In the genomic region with DNA sequence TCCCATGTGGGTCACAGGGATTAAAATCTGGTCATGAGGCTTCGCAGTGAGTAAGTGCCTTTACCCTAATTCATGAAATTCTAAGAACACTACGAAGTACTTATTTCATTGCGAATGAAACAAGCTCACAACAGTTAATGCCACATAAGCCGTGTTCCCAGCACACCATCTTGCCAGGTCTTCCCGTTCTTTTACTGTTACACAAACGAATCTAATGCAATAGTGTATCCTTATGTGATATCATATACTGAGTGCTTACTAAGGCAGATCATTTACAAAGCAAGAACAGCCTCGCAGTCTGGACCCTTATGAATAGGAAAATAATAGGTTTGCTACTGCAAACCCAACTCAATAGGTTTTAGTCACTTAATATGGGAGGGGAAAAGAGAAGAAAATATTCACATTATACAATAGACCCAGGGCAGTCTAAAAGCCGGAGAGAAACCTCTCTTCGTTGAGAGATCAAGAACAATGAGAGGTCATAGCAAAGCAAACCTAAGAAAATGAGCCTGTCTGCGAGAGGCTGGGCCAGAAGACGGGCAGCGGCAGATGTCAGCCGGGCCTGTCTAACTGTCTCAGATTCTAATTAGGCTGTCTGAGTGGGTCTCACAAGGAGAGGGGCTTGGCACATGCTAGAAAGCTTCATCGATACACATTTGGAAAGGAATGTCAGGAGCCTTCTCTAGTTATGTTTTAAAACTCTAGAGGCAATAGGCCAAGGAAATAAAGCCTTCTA, we compare ENCODE assay signal across 8 mouse cellular contexts. TPM values are rescaled to one million over a fixed set of nuclear protein-coding genes. Genes with fewer than 3 reads are reported as not detected.
DNase-seq lines count a peak whose midpoint lies in the region; ATAC-seq and TF ChIP-seq lines count a peak whose summit lies in the region.

No protein-coding gene starts in this region.

- no peaks in the 10 kb centered on the region for H3K27me3 ChIP-seq in cerebellum, adult 2 months (ENCODE audit: control insufficient read depth, insufficient read depth, low read length)
- no peaks in the 10 kb centered on the region for H3K27me3 ChIP-seq in midbrain, postnatal 0 days (ENCODE audit: insufficient read depth, low read length)

- H3K27ac ChIP-seq in cerebellum, adult 2 months (ENCODE audit: insufficient read depth, low read length) = no peak overlapping the region
- peak overlapping the region; percentile 94 for H3K27ac ChIP-seq in midbrain, postnatal 0 days (ENCODE audit: low read depth, low read length)

- 0 out of 2 replicates have a peak, but pooled peaks cover 3% of the 10 kb centered on the region for H3K36me3 ChIP-seq in midbrain, postnatal 0 days (ENCODE audit: insufficient read depth, low read length)

- H3K4me2 ChIP-seq in midbrain, postnatal 0 days (ENCODE audit: low read depth, low read length, poor library complexity, severe bottlenecking) = peak overlapping the region; percentile 80

- ATAC-seq in inflammation-experienced regulatory T-cells, adult 6 months = peak; percentile 0
- peak; percentile 14; the same call in 1 of the 2 replicates for ATAC-seq in midbrain, postnatal 0 days (ENCODE audit: low FRiP score)

- no peak for DNase-seq in cerebellum, adult 2 months
- DNase-seq in cerebellum, adult 9-11 months = no peak
- DNase-seq in retina, postnatal 1 day = peak; percentile 31
- no peak for DNase-seq in retina, embryonic 14.5 days (ENCODE audit: low spot score)
- DNase-seq in midbrain, postnatal 0 days (ENCODE audit: low spot score) = no peak
- no peak for DNase-seq in yolk sac, embryonic 10.5 days (ENCODE audit: low spot score)
- no peak for DNase-seq in right cerebral cortex, adult 18-20 months

- TF ChIP-seq POLR2A in cerebellum, adult 2 months (IDR thresholded peaks at IDR 0.05; ENCODE audit: borderline replicate concordance, insufficient read depth, low read length) = no peak

- TF ChIP-seq CTCF in cerebellum, adult 2 months (IDR thresholded peaks at IDR 0.05; ENCODE audit: borderline replicate concordance, insufficient read depth, low read depth, low read length) = no peak
- TF ChIP-seq CTCF in midbrain, postnatal 0 days (IDR thresholded peaks at IDR 0.05) = no peak

- peak overlapping the region; percentile 83 for H3K9ac ChIP-seq in midbrain, postnatal 0 days (replicated peaks; ENCODE audit: low read length, poor library complexity, severe bottlenecking)

- H3K4me3 ChIP-seq in cerebellum, adult 2 months (replicated peaks; ENCODE audit: insufficient read depth, low read depth, low read length) = peak overlapping the region; percentile 57
- peak overlapping the region; percentile 72 for H3K4me3 ChIP-seq in midbrain, postnatal 0 days (ENCODE audit: low read depth, low read length)

- no peaks in the 10 kb centered on the region; the same call in 1 of the 2 replicates for H3K4me1 ChIP-seq in cerebellum, adult 2 months (ENCODE audit: control insufficient read depth, insufficient read depth, low read length)
- H3K4me1 ChIP-seq in midbrain, postnatal 0 days (ENCODE audit: insufficient read depth, low read length) = no peaks in the 10 kb centered on the region

- WGBS in cerebellum, adult 2 months = 51% methylated on average over 14 of the region's 14 CpGs
- WGBS in midbrain, postnatal 0 days = 29% methylated on average over 14 of the region's 14 CpGs

- H3K9me3 ChIP-seq in midbrain, postnatal 0 days (ENCODE audit: low read length) = no peaks in the 10 kb centered on the region

RNA-seq across cellular contexts. Expression of a gene that starts 1.3 kb away (rescaled TPM):
- polyA plus RNA-seq in cerebellum, adult 2 months (2012; rRNA removed) = 15.7 and 18.2 TPM in 2 replicates
- 100 to 1,000 TPM; 410 to 733 (median 423) TPM for polyA plus RNA-seq in inflammation-experienced regulatory T-cells, adult 6 months (2017; shearing (Covaris generic))
- total RNA-seq in midbrain, postnatal 0 days (2014; rRNA removed) = 9.7 and 19.2 TPM in 2 replicates
- 36.8 and 42.0 TPM in 2 replicates for polyA plus RNA-seq in midbrain, postnatal 0 days (2015; fragmentation: Nextera tagmentation; extraction: Ambion mirVana)

RNA-seq across cellular contexts. Expression of a gene that starts 33.9 kb away (rescaled TPM):
- 113 and 119 TPM in 2 replicates for polyA plus RNA-seq in cerebellum, adult 2 months (2012; rRNA removed)
- 10 to 100 TPM; 23.5 to 57.7 (median 36.7) TPM for polyA plus RNA-seq in inflammation-experienced regulatory T-cells, adult 6 months (2017; shearing (Covaris generic))
- total RNA-seq in midbrain, postnatal 0 days (2014; rRNA removed) = 72.0 and 75.5 TPM in 2 replicates
- polyA plus RNA-seq in midbrain, postnatal 0 days (2015; fragmentation: Nextera tagmentation; extraction: Ambion mirVana) = 16.0 and 22.5 TPM in 2 replicates
